Comparison of ENCODE assay signal across 37 mouse cellular contexts in genomic region chr14:51085086-51085485, GRCm38 (mm10). TPM values are rescaled to one million over a fixed set of nuclear protein-coding genes. Genes with fewer than 3 reads are reported as not detected.
DNase-seq lines count a peak whose midpoint lies in the region; ATAC-seq and TF ChIP-seq lines count a peak whose summit lies in the region.
"Had no signal": no experiment of that assay in that cellular context is flagged by ENCODE, and none has a peak within 500 bp of the region (broad histone marks: within the 10 kb centered on the region; RNA-seq: fewer than 3 reads in every experiment).

No protein-coding gene starts in this region.

- TF ChIP-seq POLR2A in MEL (IDR thresholded peaks at IDR 0.05; ENCODE audit: control insufficient read depth in 1 of 2, insufficient read depth in 1 of 2, low read depth in 1 of 2, low read length in 2 of 2, poor library complexity in 1 of 2) = no peak

- TF ChIP-seq RAD21 in MEL (IDR thresholded peaks at IDR 0.05; ENCODE audit: low read depth, low read length) = no peak

- H3K4me2 ChIP-seq in liver, embryonic 11.5 days = peak overlapping the region; percentile 2; the same call in 1 of the 2 replicates
- no peak overlapping the region for H3K4me2 ChIP-seq in liver, postnatal 0 days (ENCODE audit: low read depth, low read length)
- H3K4me2 ChIP-seq in liver, embryonic 14.5 days (ENCODE audit: low read depth) = peak overlapping the region; percentile 72
- H3K4me2 ChIP-seq in neural tube, embryonic 15.5 days = no peak overlapping the region
- H3K4me2 ChIP-seq: embryonic facial prominence, embryonic 12.5 days; embryonic facial prominence, embryonic 15.5 days; forebrain, embryonic 13.5 days; hindbrain, embryonic 14.5 days had no signal

- DNase-seq in liver, embryonic 11.5 days (ENCODE audit: low spot score) = no peak
- no peak for DNase-seq in liver, postnatal 0 days
- DNase-seq in A20 (ENCODE audit: low read depth, low spot score) = peak; percentile 92
- DNase-seq in MEL (ENCODE audit: low read depth, low spot score) = peak; percentile 66
- DNase-seq in liver, embryonic 14.5 days (ENCODE audit: low read depth in 3 of 3, low spot score in 3 of 3) = no peak
- DNase-seq in thymus, postnatal 0 days (ENCODE audit: low spot score) = no peak
- no peak for DNase-seq in adipocyte (ENCODE audit: low spot score)
- DNase-seq: adrenal gland, adult 2 months; adrenal gland, postnatal 14 days; cerebellum, adult 11-12 months; cerebellum, adult 8-10 months; cerebellum, postnatal 14 days; gastrocnemius, postnatal 10 days; gastrocnemius, postnatal 36 days; heart, adult 2 months; heart, postnatal 14 days; heart, postnatal 4 days had no signal

- TF ChIP-seq CTCF in liver, postnatal 0 days (IDR thresholded peaks at IDR 0.05; ENCODE audit: low read depth) = no peak
- TF ChIP-seq CTCF in MEL (IDR thresholded peaks at IDR 0.05 in 2 of 3, conservative IDR thresholded peaks at IDR 0.05 in 1 of 3; ENCODE audit: control insufficient read depth in 1 of 3, insufficient read depth in 1 of 3, low read depth in 2 of 3, low read length in 3 of 3, poor library complexity in 1 of 3, severe bottlenecking in 1 of 3) = no peak
- TF ChIP-seq CTCF in liver, embryonic 14.5 days (IDR thresholded peaks at IDR 0.05; ENCODE audit: low read depth) = no peak

- H3K27me3 ChIP-seq in liver, embryonic 11.5 days (replicated peaks; ENCODE audit: control insufficient read depth, insufficient read depth, low read length) = peaks cover 5% of the 10 kb centered on the region; the same call in 1 of the 2 replicates
- peaks cover 5% of the 10 kb centered on the region; the same call in 1 of the 2 replicates for H3K27me3 ChIP-seq in liver, postnatal 0 days (ENCODE audit: insufficient read depth, low read length)
- no peaks in the 10 kb centered on the region; a peak in 1 of 4 replicates for H3K27me3 ChIP-seq in MEL (ENCODE audit: control insufficient read depth in 1 of 2, insufficient read depth in 2 of 2, low read length in 2 of 2)
- peaks cover 6% of the 10 kb centered on the region for H3K27me3 ChIP-seq in liver, embryonic 14.5 days (ENCODE audit: control insufficient read depth, insufficient read depth, low read length)
- H3K27me3 ChIP-seq in neural tube, embryonic 15.5 days (replicated peaks) = peaks cover 19% of the 10 kb centered on the region
- H3K27me3 ChIP-seq: embryonic facial prominence, embryonic 15.5 days had no signal

- no peak overlapping the region for H3K9ac ChIP-seq in liver, embryonic 11.5 days (ENCODE audit: low read depth, low read length)
- no peak overlapping the region for H3K9ac ChIP-seq in liver, postnatal 0 days (replicated peaks)
- peak overlapping the region; percentile 32 for H3K9ac ChIP-seq in MEL (ENCODE audit: control insufficient read depth, low read depth, low read length, poor library complexity, severe bottlenecking)
- peak overlapping the region; percentile 18; the same call in 1 of the 2 replicates for H3K9ac ChIP-seq in liver, embryonic 14.5 days (replicated peaks)
- H3K9ac ChIP-seq in neural tube, embryonic 15.5 days (replicated peaks) = no peak overlapping the region
- H3K9ac ChIP-seq: embryonic facial prominence, embryonic 12.5 days; embryonic facial prominence, embryonic 15.5 days; forebrain, embryonic 13.5 days; heart, embryonic 13.5 days; hindbrain, embryonic 14.5 days had no signal

- ATAC-seq in liver, embryonic 11.5 days (replicated peaks; ENCODE audit: low FRiP score) = no peak
- no peak for ATAC-seq in liver, postnatal 0 days
- no peak for ATAC-seq in liver, embryonic 14.5 days (ENCODE audit: insufficient read depth)
- no peak for ATAC-seq in neural tube, embryonic 15.5 days (ENCODE audit: low FRiP score)
- ATAC-seq: CD4-positive, CD25-positive, alpha-beta regulatory T cell, adult 4 months; forebrain, embryonic 13.5 days; forebrain, embryonic 16.5 days; hindbrain, postnatal 0 days; inflammation-experienced regulatory T-cells, adult 6 months; Patski had no signal

- H3K4me1 ChIP-seq in liver, embryonic 11.5 days (replicated peaks; ENCODE audit: control insufficient read depth, insufficient read depth, low read length) = 0 out of 2 replicates have a peak, but pooled peaks cover 3% of the 10 kb centered on the region
- H3K4me1 ChIP-seq in liver, postnatal 0 days (ENCODE audit: insufficient read depth) = peaks cover 15% of the 10 kb centered on the region
- peaks cover 0 to 7% of the 10 kb centered on the region in 2 experiments; a peak in 2 of 4 replicates for H3K4me1 ChIP-seq in MEL (ENCODE audit: control insufficient read depth in 1 of 2, insufficient read depth in 2 of 2, low read length in 2 of 2)
- H3K4me1 ChIP-seq in liver, embryonic 14.5 days (replicated peaks; ENCODE audit: control insufficient read depth in 2 of 2, insufficient read depth in 2 of 2, low read length in 1 of 2) = peaks cover 25 to 34% of the 10 kb centered on the region in 2 experiments
- peaks cover 25% of the 10 kb centered on the region for H3K4me1 ChIP-seq in neural tube, embryonic 15.5 days
- H3K4me1 ChIP-seq: embryonic facial prominence, embryonic 12.5 days; heart, embryonic 10.5 days had no signal

- no peak overlapping the region for H3K4me3 ChIP-seq in liver, embryonic 11.5 days (ENCODE audit: low read depth, low read length)
- H3K4me3 ChIP-seq in liver, postnatal 0 days (ENCODE audit: low read depth, low read length) = no peak overlapping the region
- H3K4me3 ChIP-seq in MEL (ENCODE audit: control insufficient read depth in 1 of 2, insufficient read depth in 1 of 2, low read depth in 2 of 2, low read length in 2 of 2) = peak overlapping the region; percentile 55 to 65
- no peak overlapping the region for H3K4me3 ChIP-seq in liver, embryonic 14.5 days (ENCODE audit: insufficient read depth in 1 of 2, low read depth in 2 of 2, low read length in 2 of 2)
- H3K4me3 ChIP-seq in neural tube, embryonic 15.5 days (replicated peaks) = no peak overlapping the region
- H3K4me3 ChIP-seq: embryonic facial prominence, embryonic 12.5 days; embryonic facial prominence, embryonic 15.5 days; forebrain, embryonic 13.5 days; heart, adult 2 months; heart, embryonic 13.5 days had no signal

- TF ChIP-seq EP300 in liver, postnatal 0 days (IDR thresholded peaks at IDR 0.05; ENCODE audit: low read depth) = no peak
- no peak for TF ChIP-seq EP300 in MEL (IDR thresholded peaks at IDR 0.05; ENCODE audit: low read depth in 1 of 2, low read length in 2 of 2)
- TF ChIP-seq EP300 in liver, embryonic 14.5 days (IDR thresholded peaks at IDR 0.05; ENCODE audit: low read depth) = no peak

- 73% methylated on average over 2 of the region's 2 CpGs for WGBS in liver, embryonic 11.5 days
- 78% methylated on average over 2 of the region's 2 CpGs for WGBS in liver, postnatal 0 days (ENCODE audit: insufficient replicate concordance)
- 73% methylated on average over 2 of the region's 2 CpGs for WGBS in liver, embryonic 14.5 days (ENCODE audit: insufficient replicate concordance)
- 81% methylated on average over 2 of the region's 2 CpGs for WGBS in neural tube, embryonic 15.5 days

- no peak overlapping the region for H3K27ac ChIP-seq in liver, embryonic 11.5 days (ENCODE audit: low read depth, low read length)
- H3K27ac ChIP-seq in liver, postnatal 0 days (ENCODE audit: low read depth) = no peak overlapping the region
- peak overlapping the region; percentile 45 for H3K27ac ChIP-seq in MEL (ENCODE audit: control insufficient read depth, low read depth, low read length)
- no peak overlapping the region for H3K27ac ChIP-seq in liver, embryonic 14.5 days
- H3K27ac ChIP-seq in neural tube, embryonic 15.5 days (replicated peaks) = no peak overlapping the region
- H3K27ac ChIP-seq: embryonic facial prominence, embryonic 12.5 days; embryonic facial prominence, embryonic 15.5 days; forebrain, embryonic 10.5 days; forebrain, embryonic 13.5 days; heart, adult 2 months; heart, embryonic 10.5 days; heart, embryonic 13.5 days; hindbrain, embryonic 14.5 days; hindbrain, postnatal 0 days had no signal

- H3K9me3 ChIP-seq in liver, embryonic 11.5 days (ENCODE audit: control insufficient read depth, low read length) = no peaks in the 10 kb centered on the region
- no peaks in the 10 kb centered on the region for H3K9me3 ChIP-seq in liver, postnatal 0 days (ENCODE audit: low read length)
- H3K9me3 ChIP-seq in MEL (replicated peaks; ENCODE audit: insufficient read depth, low read length) = no peaks in the 10 kb centered on the region
- no peaks in the 10 kb centered on the region for H3K9me3 ChIP-seq in liver, embryonic 14.5 days (ENCODE audit: control insufficient read depth, low read length)
- H3K9me3 ChIP-seq in neural tube, embryonic 15.5 days (replicated peaks) = no peaks in the 10 kb centered on the region
- H3K9me3 ChIP-seq: embryonic facial prominence, embryonic 12.5 days; embryonic facial prominence, embryonic 15.5 days; forebrain, embryonic 10.5 days; forebrain, embryonic 13.5 days; heart, embryonic 10.5 days; heart, embryonic 13.5 days had no signal

- H3K36me3 ChIP-seq in liver, embryonic 11.5 days (ENCODE audit: control insufficient read depth, insufficient read depth, low read length) = no peaks in the 10 kb centered on the region
- H3K36me3 ChIP-seq in liver, postnatal 0 days (replicated peaks; ENCODE audit: insufficient read depth, low read length) = no peaks in the 10 kb centered on the region
- peaks cover 0 to 2% of the 10 kb centered on the region in 2 experiments; a peak in 1 of 4 replicates for H3K36me3 ChIP-seq in MEL (ENCODE audit: control insufficient read depth in 1 of 2, insufficient read depth in 2 of 2, low read length in 2 of 2)
- no peaks in the 10 kb centered on the region for H3K36me3 ChIP-seq in liver, embryonic 14.5 days (replicated peaks; ENCODE audit: control insufficient read depth, insufficient read depth, low read depth)
- no peaks in the 10 kb centered on the region for H3K36me3 ChIP-seq in neural tube, embryonic 15.5 days
- H3K36me3 ChIP-seq: embryonic facial prominence, embryonic 12.5 days; embryonic facial prominence, embryonic 15.5 days; forebrain, embryonic 10.5 days; heart, embryonic 10.5 days; heart, embryonic 13.5 days had no signal

- no peaks in the 10 kb centered on the region for H3K79me2 ChIP-seq in MEL (ENCODE audit: control insufficient read depth, insufficient read depth, low read length, poor library complexity)

RNA-seq across cellular contexts. Expression of gene Rnase4, which starts 5.8 kb away (rescaled TPM):
- 13.3 and 13.6 TPM in 2 replicates for polyA plus RNA-seq in liver, embryonic 11.5 days (2014; fragmentation: Nextera tagmentation; extraction: Ambion mirVana)
- polyA plus RNA-seq in liver, postnatal 0 days (2015; fragmentation: Nextera tagmentation; extraction: Ambion mirVana) = 221 and 337 TPM in 2 replicates
- not detected in 2 replicates for total RNA-seq in MEL (2012; rRNA removed)
- polyA plus RNA-seq in MEL (2012; ENCODE audit: insufficient read depth in 1 of 2, insufficient read length in 2 of 2, low read depth in 1 of 2, low replicate concordance in 2 of 2, missing spikeins in 1 of 2) = under 1 TPM in 1 of 2 experiments, not detected in 1; 0.18 TPM
- 12.8 and 15.0 TPM in 2 replicates for polyA plus RNA-seq in liver, embryonic 14.5 days (2012; rRNA removed)
- 20.2 and 21.9 TPM in 2 replicates for polyA plus RNA-seq in liver, embryonic 14.5 days (2014; fragmentation: Nextera tagmentation; extraction: Ambion mirVana)
- 29.9 and 32.1 TPM in 2 replicates for polyA plus RNA-seq in thymus, postnatal 0 days (2015; fragmentation: Nextera tagmentation; extraction: Ambion mirVana)
- 18.6 and 30.0 TPM in 2 replicates for polyA plus RNA-seq in neural tube, embryonic 15.5 days (2015; fragmentation: Nextera tagmentation; extraction: Ambion mirVana)

RNA-seq across cellular contexts. Expression of gene Ang, which starts 5.9 kb away (rescaled TPM):
- 3.6 and 4.0 TPM in 2 replicates for polyA plus RNA-seq in liver, embryonic 11.5 days (2014; fragmentation: Nextera tagmentation; extraction: Ambion mirVana)
- 85.3 and 131 TPM in 2 replicates for polyA plus RNA-seq in liver, postnatal 0 days (2015; fragmentation: Nextera tagmentation; extraction: Ambion mirVana)
- total RNA-seq in MEL (2012; rRNA removed) = not detected in 2 replicates
- polyA plus RNA-seq in MEL (2012; ENCODE audit: insufficient read depth in 1 of 2, insufficient read length in 2 of 2, low read depth in 1 of 2, low replicate concordance in 2 of 2, missing spikeins in 1 of 2) = not detected
- 3.3 and 3.4 TPM in 2 replicates for polyA plus RNA-seq in liver, embryonic 14.5 days (2012; rRNA removed)
- 5.4 and 7.1 TPM in 2 replicates for polyA plus RNA-seq in liver, embryonic 14.5 days (2014; fragmentation: Nextera tagmentation; extraction: Ambion mirVana)
- polyA plus RNA-seq in thymus, postnatal 0 days (2015; fragmentation: Nextera tagmentation; extraction: Ambion mirVana) = 5.0 and 6.0 TPM in 2 replicates
- polyA plus RNA-seq in neural tube, embryonic 15.5 days (2015; fragmentation: Nextera tagmentation; extraction: Ambion mirVana) = 4.4 and 8.0 TPM in 2 replicates

RNA-seq across cellular contexts. Expression of gene Olfr750, which starts 10.9 kb away (rescaled TPM):
- polyA plus RNA-seq in liver, embryonic 11.5 days (2014; fragmentation: Nextera tagmentation; extraction: Ambion mirVana) = not detected in 2 replicates
- polyA plus RNA-seq in liver, postnatal 0 days (2015; fragmentation: Nextera tagmentation; extraction: Ambion mirVana) = not detected in 2 replicates
- total RNA-seq in MEL (2012; rRNA removed) = not detected in 2 replicates
- not detected for polyA plus RNA-seq in MEL (2012; ENCODE audit: insufficient read depth in 1 of 2, insufficient read length in 2 of 2, low read depth in 1 of 2, low replicate concordance in 2 of 2, missing spikeins in 1 of 2)
- polyA plus RNA-seq in liver, embryonic 14.5 days (2012; rRNA removed) = not detected in 2 replicates
- polyA plus RNA-seq in liver, embryonic 14.5 days (2014; fragmentation: Nextera tagmentation; extraction: Ambion mirVana) = not detected in 2 replicates
- polyA plus RNA-seq in thymus, postnatal 0 days (2015; fragmentation: Nextera tagmentation; extraction: Ambion mirVana) = not detected in 2 replicates
- polyA plus RNA-seq in neural tube, embryonic 15.5 days (2015; fragmentation: Nextera tagmentation; extraction: Ambion mirVana) = not detected in 2 replicates
- total RNA-seq: adrenal gland, postnatal 14 days; adrenal gland, postnatal 4 days; ES-E14; gastrocnemius, adult 18-20 months; gastrocnemius, postnatal 10 days; gastrocnemius, postnatal 36 days; granulocyte monocyte progenitor cell, adult 5-6 weeks; heart, adult 2 months; heart, postnatal 14 days; heart, postnatal 4 days; hindbrain, postnatal 0 days had no signal
- polyA plus RNA-seq: adrenal gland, adult 2 months; C2C12; CD4-positive, CD25-positive, alpha-beta regulatory T cell, adult 4 months; embryonic facial prominence, embryonic 12.5 days; embryonic facial prominence, embryonic 15.5 days; forebrain, embryonic 10.5 days; forebrain, embryonic 13.5 days; heart, adult 2 months; heart, embryonic 10.5 days; heart, embryonic 13.5 days; heart, embryonic 16.5 days; hindbrain, embryonic 11.5 days; hindbrain, embryonic 14.5 days; Patski had no signal

RNA-seq across cellular contexts. Expression of gene Rnase12, which starts 27.6 kb away (rescaled TPM):
- polyA plus RNA-seq in liver, embryonic 11.5 days (2014; fragmentation: Nextera tagmentation; extraction: Ambion mirVana) = 1.4 and 1.6 TPM in 2 replicates
- polyA plus RNA-seq in liver, postnatal 0 days (2015; fragmentation: Nextera tagmentation; extraction: Ambion mirVana) = 1.3 and 1.6 TPM in 2 replicates
- total RNA-seq in MEL (2012; rRNA removed) = not detected in 2 replicates
- not detected for polyA plus RNA-seq in MEL (2012; ENCODE audit: insufficient read depth in 1 of 2, insufficient read length in 2 of 2, low read depth in 1 of 2, low replicate concordance in 2 of 2, missing spikeins in 1 of 2)
- 0.69 and 0.95 TPM in 2 replicates for polyA plus RNA-seq in liver, embryonic 14.5 days (2012; rRNA removed)
- 0.91 and 1.8 TPM in 2 replicates for polyA plus RNA-seq in liver, embryonic 14.5 days (2014; fragmentation: Nextera tagmentation; extraction: Ambion mirVana)
- polyA plus RNA-seq in thymus, postnatal 0 days (2015; fragmentation: Nextera tagmentation; extraction: Ambion mirVana) = 0.33 and 0.36 TPM in 2 replicates
- polyA plus RNA-seq in neural tube, embryonic 15.5 days (2015; fragmentation: Nextera tagmentation; extraction: Ambion mirVana) = not detected in 2 replicates
- total RNA-seq: adrenal gland, adult 2 months; adrenal gland, postnatal 14 days; gastrocnemius, adult 18-20 months; gastrocnemius, postnatal 10 days; gastrocnemius, postnatal 36 days; heart, adult 2 months; heart, postnatal 14 days; heart, postnatal 4 days; hindbrain, postnatal 0 days had no signal
- polyA plus RNA-seq: adrenal gland, adult 2 months; C2C12; CD4-positive, CD25-positive, alpha-beta regulatory T cell, adult 4 months; embryonic facial prominence, embryonic 12.5 days; forebrain, embryonic 10.5 days; forebrain, embryonic 13.5 days; forebrain, embryonic 16.5 days; heart, adult 2 months; heart, embryonic 16.5 days; hindbrain, embryonic 11.5 days; hindbrain, embryonic 14.5 days; inflammation-experienced regulatory T-cells, adult 6 months; Patski had no signal

RNA-seq across cellular contexts. Expression of gene Eddm3b, which starts 29.1 kb away (rescaled TPM):
- not detected in 2 replicates for polyA plus RNA-seq in liver, embryonic 11.5 days (2014; fragmentation: Nextera tagmentation; extraction: Ambion mirVana)
- 0.07 TPM in 2 replicates for polyA plus RNA-seq in liver, postnatal 0 days (2015; fragmentation: Nextera tagmentation; extraction: Ambion mirVana)
- total RNA-seq in MEL (2012; rRNA removed) = not detected in 2 replicates
- polyA plus RNA-seq in MEL (2012; ENCODE audit: insufficient read depth in 1 of 2, insufficient read length in 2 of 2, low read depth in 1 of 2, low replicate concordance in 2 of 2, missing spikeins in 1 of 2) = not detected
- polyA plus RNA-seq in liver, embryonic 14.5 days (2012; rRNA removed) = not detected in 2 replicates
- not detected in 2 replicates for polyA plus RNA-seq in liver, embryonic 14.5 days (2014; fragmentation: Nextera tagmentation; extraction: Ambion mirVana)
- not detected in 2 replicates for polyA plus RNA-seq in thymus, postnatal 0 days (2015; fragmentation: Nextera tagmentation; extraction: Ambion mirVana)
- not detected in 2 replicates for polyA plus RNA-seq in neural tube, embryonic 15.5 days (2015; fragmentation: Nextera tagmentation; extraction: Ambion mirVana)
- total RNA-seq: adrenal gland, adult 2 months; adrenal gland, postnatal 14 days; ES-E14; gastrocnemius, adult 18-20 months; gastrocnemius, postnatal 10 days; gastrocnemius, postnatal 36 days; granulocyte monocyte progenitor cell, adult 5-6 weeks; heart, adult 2 months; heart, postnatal 14 days; heart, postnatal 4 days; hindbrain, postnatal 0 days had no signal
- polyA plus RNA-seq: adrenal gland, adult 2 months; C2C12; CD4-positive, CD25-positive, alpha-beta regulatory T cell, adult 4 months; embryonic facial prominence, embryonic 12.5 days; embryonic facial prominence, embryonic 15.5 days; forebrain, embryonic 10.5 days; forebrain, embryonic 13.5 days; forebrain, embryonic 16.5 days; heart, adult 2 months; heart, embryonic 13.5 days; heart, embryonic 16.5 days; hindbrain, embryonic 14.5 days; hindbrain, postnatal 0 days; inflammation-experienced regulatory T-cells, adult 6 months; Patski had no signal

Comparison
In these comparisons a context has a peak if more than half of its experiments do, and no peak if none do; other contexts are left out.
1. H3K4me2 ChIP-seq: peak in liver, embryonic 11.5 days (single experiment) and liver, embryonic 14.5 days (single experiment); none in liver, postnatal 0 days (single experiment) and neural tube, embryonic 15.5 days (single experiment).
2. H3K9ac ChIP-seq: peak in MEL (single experiment) and liver, embryonic 14.5 days (single experiment); none in liver, embryonic 11.5 days (single experiment), liver, postnatal 0 days (single experiment) and neural tube, embryonic 15.5 days (single experiment).
3. DNase-seq: peak in A20 (single experiment) and MEL (single experiment); none in liver, embryonic 11.5 days (single experiment), liver, postnatal 0 days (single experiment), liver, embryonic 14.5 days (0 of 3), thymus, postnatal 0 days (single experiment) and adipocyte (single experiment).
4. H3K4me3 ChIP-seq: peak in MEL (2 of 2); none in liver, embryonic 11.5 days (single experiment), liver, postnatal 0 days (single experiment), liver, embryonic 14.5 days (0 of 2) and neural tube, embryonic 15.5 days (single experiment).
5. RNA of gene Rnase4, which starts 5.8 kb away (polyA plus RNA-seq): 221 to 337 TPM in liver, postnatal 0 days, 29.9 to 32.1 TPM in thymus, postnatal 0 days, 12.8 to 21.9 TPM in liver, embryonic 14.5 days, 18.6 to 30.0 TPM in neural tube, embryonic 15.5 days and 13.3 to 13.6 TPM in liver, embryonic 11.5 days; 0.18 TPM in MEL; every median in the first group is over 10 times any median in the second.